Mouse (Mus musculus): Measurements from ENCODE around the gene Gpr132. TPM values are rescaled to one million over a fixed set of nuclear protein-coding genes. Genes with fewer than 3 reads are reported as not detected.

Gene Gpr132
- polyA plus RNA-seq, 1 experiment from 2014 or later: not detected

DNA sequence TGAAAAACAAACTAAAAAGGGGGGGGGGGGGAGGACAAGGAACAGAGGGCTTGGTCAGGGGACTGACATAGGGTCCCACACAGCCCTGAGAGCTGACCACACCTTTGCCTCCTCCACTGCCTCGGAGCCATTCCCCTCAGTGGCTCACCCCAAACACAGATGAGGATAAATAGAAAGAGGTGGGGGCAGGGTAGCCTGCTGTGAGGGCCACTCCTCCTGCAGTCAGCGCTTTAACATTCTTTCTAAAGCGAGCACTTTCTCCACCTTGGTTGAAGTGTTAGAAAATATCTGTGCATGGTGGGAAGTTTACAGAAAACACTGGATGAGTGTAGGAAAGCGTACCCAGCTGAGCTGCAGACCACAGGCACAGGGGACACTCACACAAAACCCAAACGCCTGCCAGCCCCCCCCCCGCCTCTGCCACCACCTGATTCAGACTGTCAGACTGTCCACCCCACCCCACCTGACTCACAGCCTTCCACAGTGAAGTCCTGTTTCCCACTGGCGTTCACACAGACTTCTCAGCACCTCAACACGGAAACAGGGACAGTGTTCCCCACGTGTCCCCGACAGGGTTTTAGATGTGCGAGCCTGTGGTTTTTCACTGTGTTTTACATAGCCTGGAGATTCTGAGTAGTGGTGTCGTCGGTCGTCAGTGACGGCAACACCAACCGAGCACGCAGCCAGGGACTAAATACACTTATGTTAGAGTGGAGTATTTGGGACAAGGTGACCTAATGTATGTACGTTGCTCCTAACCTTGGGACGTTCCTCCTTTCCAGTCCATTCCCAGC is 57.7 kb downstream of the Gpr132 start:
- Histone ChIP-seq H3K9ac (0 out of 2 replicates have a peak overlapping the region, but pooled peaks have one; percentile 78), H3K4me1 (replicated peaks) (peaks cover 27% of the 10 kb centered on the region), H3K4me2 (peak overlapping the region; percentile 98), H3K4me3 (peak overlapping the region; percentile 64; the same call in 1 of the 2 replicates), H3K36me3 (peaks cover 32% of the 10 kb centered on the region), H3K27ac (replicated peaks) (no peak overlapping the region), H3K9me3 (no peaks in the 10 kb centered on the region), H3K27me3 (peaks cover 10% of the 10 kb centered on the region; the same call in 1 of the 2 replicates)
- WGBS: 69% methylated on average over 19 of the region's 19 CpGs
- no peak for ATAC-seq (ENCODE audit: low read depth)

DNA sequence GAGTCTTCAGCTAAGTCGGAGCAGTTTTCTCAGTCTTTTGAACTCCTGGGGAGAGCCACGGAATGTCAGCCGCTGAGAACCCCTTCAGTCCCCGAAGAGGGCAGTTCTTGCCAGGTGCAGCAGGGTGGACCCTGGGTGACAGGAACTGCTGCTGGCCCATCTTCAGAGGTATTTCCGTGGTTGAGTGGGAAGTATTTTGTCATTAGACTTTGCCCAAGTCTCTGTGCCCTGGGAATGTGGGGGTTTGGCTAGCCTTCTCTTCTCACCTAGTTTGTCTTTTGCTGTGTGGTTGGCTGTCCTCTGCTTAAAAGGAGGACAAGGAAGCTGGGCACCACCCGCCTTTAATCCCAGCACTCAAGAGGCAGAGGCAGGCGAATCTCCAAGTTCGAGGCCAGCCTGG is 58.4 kb downstream of the Gpr132 start:
- Histone ChIP-seq H3K36me3 (peaks cover 26% of the 10 kb centered on the region), H3K4me3 (peak overlapping the region; percentile 64), H3K27me3 (peaks cover 10% of the 10 kb centered on the region; the same call in 1 of the 2 replicates), H3K9ac (peak overlapping the region; percentile 78), H3K4me1 (replicated peaks) (peaks cover 27% of the 10 kb centered on the region), H3K9me3 (no peaks in the 10 kb centered on the region), H3K27ac (replicated peaks) (peak overlapping the region; percentile 64; the same call in 1 of the 2 replicates), H3K4me2 (peak overlapping the region; percentile 98)
- 23% methylated on average over 8 of the region's 8 CpGs for WGBS
- no peak for ATAC-seq (ENCODE audit: low read depth)

DNA sequence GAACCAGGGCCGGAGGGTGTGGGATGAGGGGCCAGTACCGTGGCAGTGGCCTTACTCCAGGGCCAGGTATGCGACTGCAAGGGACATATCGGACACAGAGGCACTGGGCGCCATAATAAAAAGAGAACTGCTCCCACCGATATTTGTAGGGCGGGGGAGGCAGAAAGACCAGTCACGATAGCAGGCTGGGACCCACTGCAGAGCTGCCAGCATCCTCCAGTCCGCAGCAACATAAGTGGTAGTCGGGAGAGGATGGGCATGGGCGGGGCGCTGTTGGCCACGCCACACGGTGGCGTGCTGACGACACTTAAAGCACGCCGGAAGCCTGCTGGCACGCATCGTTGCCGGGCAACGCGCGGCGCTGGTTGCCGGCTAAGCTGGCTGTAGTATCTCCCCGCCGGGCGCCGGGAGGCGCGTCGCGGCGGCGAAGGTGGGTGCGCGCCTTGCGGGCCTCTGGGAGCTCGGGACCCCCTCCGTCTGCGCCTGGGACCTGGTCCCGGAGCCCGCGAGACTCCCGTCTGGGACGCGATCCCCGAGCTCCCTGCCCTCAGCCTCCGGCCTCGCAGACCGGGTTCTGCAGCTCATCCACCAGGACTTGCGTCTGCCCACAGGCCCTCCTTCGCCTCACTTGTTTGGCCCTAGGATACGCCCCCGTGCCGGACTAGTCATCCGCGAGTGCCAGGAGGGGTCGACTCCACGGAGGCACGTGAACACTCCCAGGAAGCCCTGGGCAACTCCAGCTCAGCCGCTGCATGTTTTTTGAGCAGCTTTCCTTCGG is 59.3 kb downstream of the Gpr132 start, which contains the start of gene Clba1:
Gene Clba1 (plus strand): TSS at position 351 of the 778 bp plus-strand sequence.
- Histone ChIP-seq H3K4me3 (peak within 1 kb of the TSS; percentile 64), H3K9ac (peak within 1 kb of the TSS; percentile 78), H3K4me1 (replicated peaks) (peaks cover 27% of the 10 kb centered on the region), H3K27ac (replicated peaks) (peak within 1 kb of the TSS; percentile 85), H3K9me3 (no peaks in the 10 kb centered on the region), H3K27me3 (peaks cover 10% of the 10 kb centered on the region; the same call in 1 of the 2 replicates), H3K4me2 (peak within 1 kb of the TSS; percentile 98), H3K36me3 (peaks cover 17% of the 10 kb centered on the region)
- peak; percentile 94 for ATAC-seq (ENCODE audit: low read depth)
- whole genome bisulfite sequencing: 2% methylated on average over 51 of the region's 64 CpGs

DNA sequence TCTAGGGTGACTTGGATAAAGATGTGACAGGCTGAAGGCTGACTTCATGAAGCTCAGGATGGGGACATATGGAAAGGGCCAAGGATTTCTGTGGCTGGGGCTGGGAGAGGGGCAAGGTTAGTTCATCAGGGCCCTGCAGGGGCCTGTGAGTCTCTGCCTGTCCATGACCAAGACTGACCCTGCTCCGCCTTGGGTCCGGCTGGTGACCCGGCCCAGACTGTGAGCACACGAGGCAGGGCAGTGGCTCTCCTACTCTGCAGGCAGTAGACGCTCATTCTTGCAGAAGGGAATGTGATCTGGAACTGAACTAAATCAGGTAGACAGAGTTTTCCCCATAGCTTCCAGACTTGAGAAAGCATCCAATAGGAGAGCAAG is 59.8 kb downstream of the Gpr132 start:
- Histone ChIP-seq H3K9me3 (no peaks in the 10 kb centered on the region), H3K4me3 (peak overlapping the region; percentile 64), H3K4me2 (peak overlapping the region; percentile 98), H3K9ac (peak overlapping the region; percentile 78), H3K36me3 (peaks cover 11% of the 10 kb centered on the region), H3K27me3 (peaks cover 14% of the 10 kb centered on the region), H3K4me1 (replicated peaks) (peaks cover 27% of the 10 kb centered on the region), H3K27ac (replicated peaks) (peak overlapping the region; percentile 85)
- peak; percentile 38; the same call in 1 of the 2 replicates for ATAC-seq (ENCODE audit: low read depth)
- 65% methylated on average over 5 of the region's 5 CpGs for WGBS

DNA sequence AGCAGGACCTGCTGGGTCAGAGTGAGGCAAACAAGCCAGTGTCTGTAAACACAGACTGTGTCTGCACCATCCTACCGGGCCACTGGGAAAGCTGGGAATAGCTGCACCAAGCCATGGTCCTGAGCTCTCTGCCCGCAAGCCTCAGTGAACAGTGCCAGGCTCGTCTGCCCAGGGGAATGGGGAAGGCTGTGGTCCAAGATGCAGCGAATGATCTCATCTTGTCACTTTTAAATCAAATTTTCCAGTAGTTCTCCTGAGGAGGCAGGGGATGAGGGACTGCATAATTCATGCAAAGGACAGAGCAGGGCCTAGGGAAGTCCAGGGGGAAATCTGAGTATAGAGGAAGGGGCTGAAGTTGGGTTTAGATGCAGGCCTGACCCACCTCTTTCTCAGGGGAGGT is 60.2 kb downstream of the Gpr132 start:
- Histone ChIP-seq H3K4me1 (replicated peaks) (peaks cover 27% of the 10 kb centered on the region), H3K27ac (replicated peaks) (peak overlapping the region; percentile 85; the same call in 1 of the 2 replicates), H3K4me3 (no peak overlapping the region), H3K4me2 (peak overlapping the region; percentile 98; the same call in 1 of the 2 replicates), H3K27me3 (peaks cover 18% of the 10 kb centered on the region), H3K9ac (peak overlapping the region; percentile 78), H3K9me3 (no peaks in the 10 kb centered on the region), H3K36me3 (peaks cover 8% of the 10 kb centered on the region)
- ATAC-seq (ENCODE audit: low read depth): no peak
- WGBS: 84% methylated on average over 4 of the region's 4 CpGs

DNA sequence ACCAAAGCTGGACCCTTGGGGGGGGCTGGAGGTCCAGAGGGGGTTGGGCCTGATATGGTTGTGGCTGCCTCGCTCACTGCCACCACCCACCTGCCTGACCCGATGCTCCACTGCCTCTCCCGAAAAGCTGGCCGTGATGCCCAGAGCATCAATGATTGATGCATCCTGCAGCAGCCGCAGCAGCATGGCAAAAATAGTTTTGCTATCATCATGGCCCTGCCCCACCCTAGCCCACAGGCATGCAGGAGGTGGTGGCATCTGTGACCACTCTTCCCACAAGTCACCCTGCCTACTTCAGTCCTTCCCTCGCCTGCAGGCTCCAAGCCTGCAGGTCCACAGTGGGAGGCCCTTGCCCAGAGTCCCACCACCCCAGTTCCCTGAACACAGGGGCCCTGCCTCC is 62.0 kb downstream of the Gpr132 start:
- Histone ChIP-seq H3K4me2 (no peak overlapping the region), H3K27me3 (peaks cover 31% of the 10 kb centered on the region), H3K4me1 (replicated peaks) (peaks cover 42% of the 10 kb centered on the region), H3K27ac (replicated peaks) (no peak overlapping the region), H3K9me3 (no peaks in the 10 kb centered on the region), H3K36me3 (no peaks in the 10 kb centered on the region; the same call in 1 of the 2 replicates), H3K9ac (no peak overlapping the region), H3K4me3 (no peak overlapping the region)
- 73% methylated on average over 6 of the region's 6 CpGs for WGBS
- no peak for ATAC-seq (ENCODE audit: low read depth)

DNA sequence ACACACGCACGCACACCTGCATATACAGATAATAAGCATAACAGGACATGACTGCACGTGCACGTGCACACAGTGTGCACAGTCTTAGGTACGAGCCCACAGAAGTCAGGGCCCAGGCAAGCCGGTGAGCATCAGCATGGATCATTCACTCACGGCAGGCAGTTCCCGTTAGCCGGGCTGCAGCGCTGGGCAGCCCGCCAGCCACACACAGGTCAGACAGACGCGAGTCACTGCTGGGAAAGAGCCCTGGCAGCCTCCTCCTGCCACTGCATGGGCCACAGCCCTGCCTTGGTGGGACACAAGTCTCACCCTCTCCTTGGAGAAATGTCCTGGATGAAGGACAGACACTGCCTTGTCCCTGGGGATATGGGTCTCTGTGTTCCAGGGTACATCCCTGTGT is 64.0 kb downstream of the Gpr132 start:
- H3K9me3 ChIP-seq: no peaks in the 10 kb centered on the region
- H3K27me3 ChIP-seq: peaks cover 50% of the 10 kb centered on the region
- peaks cover 23% of the 10 kb centered on the region for H3K4me1 ChIP-seq (replicated peaks)
- no peak overlapping the region for H3K4me2 ChIP-seq
- no peak overlapping the region for H3K27ac ChIP-seq (replicated peaks)
- no peak overlapping the region for H3K4me3 ChIP-seq
- ATAC-seq (ENCODE audit: low read depth): no peak
- 48% methylated on average over 13 of the region's 13 CpGs for WGBS
- no peak overlapping the region for H3K9ac ChIP-seq
- no peaks in the 10 kb centered on the region for H3K36me3 ChIP-seq

DNA sequence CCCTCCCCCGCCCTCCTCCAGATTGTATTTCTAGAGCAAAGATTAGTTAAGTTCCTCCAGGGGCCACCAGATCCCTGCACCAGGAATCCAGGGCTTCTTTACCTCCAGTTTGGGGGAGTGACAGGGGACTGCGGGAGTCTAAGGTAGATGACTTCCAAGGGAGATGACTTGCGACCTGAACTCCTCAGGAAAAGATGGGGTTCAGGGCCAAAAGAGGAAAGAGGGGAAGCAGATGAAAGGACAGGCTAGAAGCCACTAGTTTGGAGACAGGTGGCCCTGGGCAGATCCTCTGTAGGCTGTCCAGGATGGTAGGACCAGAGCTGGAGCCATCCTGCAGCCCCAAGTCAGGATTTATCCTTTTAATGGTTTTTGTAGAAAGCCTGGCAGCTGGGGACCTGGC is 65.1 kb downstream of the Gpr132 start:
- Histone ChIP-seq H3K27me3 (peaks cover 53% of the 10 kb centered on the region), H3K4me1 (replicated peaks) (peaks cover 20% of the 10 kb centered on the region), H3K4me3 (no peak overlapping the region), H3K4me2 (peak overlapping the region; percentile 100), H3K27ac (replicated peaks) (no peak overlapping the region), H3K9me3 (no peaks in the 10 kb centered on the region), H3K36me3 (no peaks in the 10 kb centered on the region), H3K9ac (no peak overlapping the region)
- WGBS: 24% methylated on average over 3 of the region's 3 CpGs
- ATAC-seq (ENCODE audit: low read depth): no peak

DNA sequence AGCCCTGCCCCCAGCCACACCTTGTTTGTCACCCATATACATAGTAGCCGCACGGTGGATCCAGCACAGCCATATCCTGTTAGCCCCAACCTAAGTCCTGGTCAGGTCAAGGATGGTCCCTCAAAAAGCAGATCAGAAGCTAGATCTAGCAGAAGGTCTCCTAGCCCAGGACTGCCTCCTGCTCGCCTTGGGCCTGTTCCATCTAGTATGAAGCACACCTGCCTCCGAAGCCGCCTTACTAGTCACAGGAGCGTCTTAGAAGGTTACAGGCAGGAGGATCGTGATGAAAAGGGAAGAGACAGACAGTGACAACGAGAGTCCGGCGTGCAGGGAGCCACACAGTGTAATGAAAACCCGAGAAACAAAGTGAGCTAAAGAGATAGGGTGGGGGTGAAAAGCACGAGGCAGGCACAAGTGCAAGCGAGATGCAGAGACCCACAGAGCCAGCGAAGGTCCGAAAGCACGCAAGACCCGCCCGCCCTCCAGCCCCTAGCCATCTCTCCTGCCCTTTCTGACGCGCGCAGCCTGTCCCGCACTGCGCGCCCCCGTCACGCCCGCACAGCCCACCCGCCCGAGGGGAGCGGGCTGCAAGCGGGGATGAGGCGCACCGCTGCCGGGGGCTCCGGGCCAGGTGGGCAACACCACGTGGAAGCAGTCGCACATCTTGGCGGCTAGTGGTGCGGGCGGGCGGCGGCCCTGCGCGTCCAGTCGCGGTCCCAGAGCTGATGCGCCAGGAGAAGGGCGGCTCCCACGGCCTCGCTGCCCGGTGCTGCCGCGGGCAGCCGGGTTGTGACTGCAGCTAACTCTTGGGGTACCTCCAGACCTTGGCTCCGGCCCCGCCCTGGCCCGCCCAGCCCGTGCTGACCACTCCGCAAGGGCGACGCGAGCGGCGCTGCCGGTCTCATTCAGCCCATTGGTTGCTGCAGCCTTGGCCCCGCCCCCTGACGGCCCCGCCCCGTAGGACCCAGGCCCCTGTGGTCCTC is 65.9 kb downstream of the Gpr132 start, which contains the start of gene Ahnak2:
Gene Ahnak2 (minus strand): TSS at position 794 of the 983 bp plus-strand sequence.
- Histone ChIP-seq H3K36me3 (no peaks in the 10 kb centered on the region), H3K4me2 (peak within 1 kb of the TSS; percentile 100), H3K4me3 (peak within 1 kb of the TSS; percentile 64), H3K4me1 (replicated peaks) (peaks cover 27% of the 10 kb centered on the region), H3K27ac (replicated peaks) (no peak within 1 kb of the TSS), H3K9me3 (no peaks in the 10 kb centered on the region), H3K27me3 (peaks cover 53% of the 10 kb centered on the region), H3K9ac (peak within 1 kb of the TSS; percentile 83)
- ATAC-seq (ENCODE audit: low read depth): peak; percentile 30
- WGBS: 4% methylated on average over 61 of the region's 69 CpGs

Measured in neural tube, embryonic 13.5 days (tissue).